Mouse (Mus musculus): Measurements from ENCODE around the gene Olfr1112. TPM values are rescaled to one million over a fixed set of nuclear protein-coding genes. Genes with fewer than 3 reads are reported as not detected.
"Not testable (repeated sequence)": the region's sequence is repeated elsewhere in the genome, so short reads cannot be mapped to it uniquely, and the experiment has no call there.

Gene Olfr1112
- not detected for total RNA-seq (2021)

- DNase-seq = no peak
- intact Hi-C loops (cut with DNase I) = no loop called here
Measured at GRCm38 (mm10) chr2:87187498-87187897, at the start of gene Olfr1112. Olfr1112 (plus strand) TSS chr2:87187798.

GRCm38 (mm10) chr2:87140200-87140599 is 47.4 kb upstream of the Olfr1112 start, which contains the start of gene Olfr1110:
Olfr1110 (minus strand) TSS chr2:87140300.
- intact Hi-C loops (cut with DNase I) = no loop called here
- DNase-seq = no peak

GRCm38 (mm10) chr2:87152524-87152923 is 35.1 kb upstream of the Olfr1112 start, which contains the start of gene Olfr1111:
Olfr1111 (minus strand) TSS chr2:87152624.
- intact Hi-C loops (cut with DNase I) = no loop called here
- no peak for DNase-seq

GRCm38 (mm10) chr2:87167731-87168130 is 19.9 kb upstream of the Olfr1112 start:
- intact Hi-C loops (cut with DNase I) = not testable (repeated sequence)

GRCm38 (mm10) chr2:87208670-87209069 is 21.1 kb downstream of the Olfr1112 start, which contains the start of gene Olfr1113:
Olfr1113 (plus strand) TSS chr2:87208970.
- no peak for DNase-seq
- intact Hi-C loops (cut with DNase I) = no loop called here

More at GRCm38 (mm10) chr2:87167731-87168130, 19.9 kb upstream of the Olfr1112 start:
- not testable (repeated sequence) for DNase-seq

Other genes starting within 250 kb of the Olfr1112 start
- gene Olfr1099, start 227.1 kb upstream of the Olfr1112 start, total RNA-seq (2021) = not detected
- not detected for gene Olfr1100, start 207.8 kb upstream of the Olfr1112 start, total RNA-seq (2021)
- not detected for gene Olfr1101, start 196.6 kb upstream of the Olfr1112 start, total RNA-seq (2021)
- gene Olfr1102, start 189.4 kb upstream of the Olfr1112 start, total RNA-seq (2021) = not detected
- gene Olfr1104, start 160.7 kb upstream of the Olfr1112 start, total RNA-seq (2021) = not detected
- not detected for gene Olfr1105, start 151.3 kb upstream of the Olfr1112 start, total RNA-seq (2021)
- not detected for gene Olfr1106, start 135.5 kb upstream of the Olfr1112 start, total RNA-seq (2021)
- gene Olfr1107, start 112.0 kb upstream of the Olfr1112 start, total RNA-seq (2021) = not detected
- not detected for gene Olfr1109, start 91.8 kb upstream of the Olfr1112 start, total RNA-seq (2021)
- gene Olfr259, start 73.2 kb upstream of the Olfr1112 start, total RNA-seq (2021) = not detected
- not detected for gene Olfr1110, start 47.5 kb upstream of the Olfr1112 start, total RNA-seq (2021)
- not detected for gene Olfr1111, start 35.2 kb upstream of the Olfr1112 start, total RNA-seq (2021)
- gene Olfr1113, start 21.2 kb downstream of the Olfr1112 start, total RNA-seq (2021) = not detected
- not detected for gene Olfr1115, start 60.2 kb downstream of the Olfr1112 start, total RNA-seq (2021)
- gene Olfr1116, start 79.7 kb downstream of the Olfr1112 start, total RNA-seq (2021) = not detected
- not detected for gene Olfr1118, start 119.8 kb downstream of the Olfr1112 start, total RNA-seq (2021)
- not detected for gene Olfr1120, start 167.0 kb downstream of the Olfr1112 start, total RNA-seq (2021)
- not detected for gene Olfr1121, start 182.1 kb downstream of the Olfr1112 start, total RNA-seq (2021)
- gene Olfr1122, start 198.1 kb downstream of the Olfr1112 start, total RNA-seq (2021) = under 1 TPM in 1 of 2 experiments, not detected in 1; 0.07 TPM
- gene Olfr1123, start 228.8 kb downstream of the Olfr1112 start, total RNA-seq (2021) = not detected
- not detected for gene Olfr1124, start 242.5 kb downstream of the Olfr1112 start, total RNA-seq (2021)

All from heart, postnatal 10 days (tissue).